Mouse (Mus musculus) embryonic facial prominence, embryonic 11.5 days (tissue): ENCODE data around the gene Kazn. TPM values are rescaled to one million over a fixed set of nuclear protein-coding genes. Genes with fewer than 3 reads are reported as not detected.
A peak's percentile ranks its signal among the peaks of the same experiment; 100 is the strongest.

Source experiments
- ATAC-seq: fragments of 200-750 bp; cut with Nextera tagmentation; replicated peaks from 2 replicates; pipeline ENCODE4 v1.8.0; 2017; ENCODE audit warnings: low read depth; ENCODE audit not compliant: insufficient number of reproducible peaks, low FRiP score, low TSS enrichment
- DNase-seq: peaks from one replicate; pipeline ENCODE4 v3.0.0-alpha.2; 2015; ENCODE audit warnings: low spot score
- H3K27ac ChIP-seq: fragments of 300-500 bp; sonication (generic); replicated peaks from 2 replicates; pipeline ENCODE4 v1.5.1; 2014; ENCODE audit warnings: mild to moderate bottlenecking, low read depth, low read length, control low read depth
- H3K27me3 ChIP-seq: fragments of 300-500 bp; sonication (generic); 2 replicates; pipeline ENCODE4 v1.6.1; 2014; ENCODE audit warnings: mild to moderate bottlenecking, low read length, moderate library complexity, mixed read lengths; ENCODE audit not compliant: control insufficient read depth, insufficient read depth
- H3K36me3 ChIP-seq: fragments of 300-500 bp; sonication (generic); replicated peaks from 2 replicates; pipeline ENCODE4 v1.6.1; 2014; ENCODE audit warnings: low read depth, mild to moderate bottlenecking, low read length, moderate library complexity, mixed read lengths; ENCODE audit not compliant: control insufficient read depth, insufficient read depth
- H3K4me1 ChIP-seq: fragments of 300-500 bp; sonication (generic); 2 replicates; pipeline ENCODE4 v1.6.1; 2014; ENCODE audit warnings: low read length, mixed read lengths; ENCODE audit not compliant: control insufficient read depth, insufficient read depth
- H3K4me2 ChIP-seq: fragments of 300-500 bp; sonication (generic); 2 replicates; pipeline ENCODE4 v1.6.1; 2014; ENCODE audit warnings: low read depth, mild to moderate bottlenecking, control low read depth, low read length, moderate library complexity
- H3K4me3 ChIP-seq: fragments of 300-500 bp; sonication (generic); 2 replicates; pipeline ENCODE4 v1.5.1; 2014; ENCODE audit warnings: low read depth, low read length, control low read depth
- H3K9ac ChIP-seq: fragments of 300-500 bp; sonication (generic); replicated peaks from 2 replicates; pipeline ENCODE4 v1.6.1; 2014; ENCODE audit warnings: mild to moderate bottlenecking, control low read depth, low read length
- H3K9me3 ChIP-seq: fragments of 300-500 bp; sonication (generic); replicated peaks from 2 replicates; pipeline ENCODE4 v1.6.1; 2016; ENCODE audit warnings: mild to moderate bottlenecking, low read length, inconsistent platforms, mixed read lengths; ENCODE audit not compliant: control insufficient read depth
- WGBS: fragments of 180-500 bp; shearing (Covaris S2); extraction: QIAGEN DNeasy Blood & Tissue Kit; methylation state at CpG from one replicate; pipeline ENCODE4 v1.1.7; 2014; 5-methylcytosine and 5-hydroxymethylcytosine counted together
- polyA plus RNA-seq: library from polyadenylated mRNA; unstranded; fragments of >200 nt; fragmentation: Nextera tagmentation; extraction: Ambion mirVana; gene quantifications from 2 replicates; pipeline ENCODE4 v1.2.1, GENCODE M21; 2014

The Kazn gene
- polyA plus RNA-seq, 1 experiment from 2014 or later: 11.1 TPM

DNA sequence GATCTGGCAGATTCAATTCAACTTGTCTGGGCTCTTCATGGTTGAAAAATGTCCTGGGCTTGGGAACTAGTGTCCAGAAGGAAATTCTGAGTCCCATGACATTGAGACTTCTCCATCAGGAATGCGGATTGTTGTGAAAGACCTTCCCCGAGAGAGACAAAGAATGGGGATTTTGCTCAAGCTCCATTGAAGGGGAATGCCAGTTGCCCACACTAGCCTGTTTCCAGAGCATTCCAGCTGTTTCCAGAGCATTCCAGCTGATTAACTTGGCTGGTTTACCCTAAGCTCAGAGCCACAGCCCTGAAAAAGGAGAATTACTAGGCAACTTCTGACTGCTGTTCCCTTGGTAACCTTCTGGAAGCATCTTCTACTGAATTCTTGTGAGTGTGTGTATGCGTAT, 32.3 kb upstream of the Kazn start:
- H3K4me2 ChIP-seq: no peak overlapping the region
- no peaks in the 10 kb centered on the region for H3K36me3 ChIP-seq
- no peak overlapping the region for H3K9ac ChIP-seq
- DNase-seq (no peak), ATAC-seq (no peak)
- 86% methylated on average over 3 of the region's 3 CpGs for WGBS
- H3K9me3 ChIP-seq: no peaks in the 10 kb centered on the region
- no peak overlapping the region for H3K27ac ChIP-seq
- no peaks in the 10 kb centered on the region for H3K27me3 ChIP-seq
- H3K4me3 ChIP-seq: no peak overlapping the region
- H3K4me1 ChIP-seq: 0 out of 2 replicates have a peak, but pooled peaks cover 4% of the 10 kb centered on the region

DNA sequence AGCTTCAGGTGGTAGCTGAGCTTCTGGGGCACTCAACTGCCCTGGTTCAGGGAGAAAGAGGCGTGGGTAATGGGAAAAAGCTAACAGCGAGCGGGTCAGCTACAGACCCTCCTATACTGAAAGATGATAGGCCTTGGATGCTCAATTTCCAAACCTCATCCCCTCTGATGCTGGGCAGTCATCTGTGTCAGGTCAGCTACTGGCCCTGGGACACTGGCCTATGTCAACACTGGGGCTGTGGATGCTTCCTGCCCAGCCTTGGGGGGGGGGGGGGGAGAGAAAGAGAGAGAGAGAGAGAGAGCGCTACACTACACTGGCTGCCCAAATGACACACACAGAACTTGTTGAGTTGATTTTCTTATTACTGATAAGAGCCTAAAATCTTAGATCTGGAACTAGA, 28.6 kb upstream of the Kazn start:
- no peaks in the 10 kb centered on the region for H3K27me3 ChIP-seq
- no peak overlapping the region for H3K4me2 ChIP-seq
- WGBS: 35% methylated on average over 4 of the region's 4 CpGs
- no peak overlapping the region for H3K4me3 ChIP-seq
- H3K4me1 ChIP-seq: 0 out of 2 replicates have a peak, but pooled peaks cover 4% of the 10 kb centered on the region
- no peaks in the 10 kb centered on the region for H3K9me3 ChIP-seq
- DNase-seq (no peak), ATAC-seq (no peak)
- H3K9ac ChIP-seq: no peak overlapping the region
- no peak overlapping the region for H3K27ac ChIP-seq
- no peaks in the 10 kb centered on the region for H3K36me3 ChIP-seq

DNA sequence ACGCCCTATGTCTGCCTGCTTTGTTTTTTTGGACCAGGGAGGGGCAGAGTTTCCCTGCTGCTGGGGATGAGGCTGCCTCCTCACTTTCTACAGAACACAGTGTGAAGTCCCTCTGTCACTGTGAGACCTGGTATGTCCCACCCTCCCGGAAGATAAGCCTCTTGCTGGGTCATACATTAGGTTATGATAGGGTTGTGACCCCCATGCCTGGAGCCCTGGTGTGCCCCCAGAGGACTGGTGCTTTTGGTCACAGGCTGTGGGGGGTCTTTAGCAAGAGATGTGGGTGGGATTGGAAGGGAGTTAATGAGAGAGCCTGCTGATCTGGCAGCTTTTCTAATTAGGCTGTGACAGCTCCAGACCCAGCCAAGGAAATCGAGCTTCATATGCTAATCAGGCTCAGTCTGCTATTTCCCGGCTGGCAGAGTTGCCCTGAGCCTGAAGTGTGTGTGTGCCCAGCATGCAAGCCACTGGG, 28.2 kb upstream of the Kazn start:
- no peaks in the 10 kb centered on the region for H3K9me3 ChIP-seq
- no peak overlapping the region for H3K27ac ChIP-seq
- no peaks in the 10 kb centered on the region for H3K27me3 ChIP-seq
- no peak overlapping the region for H3K9ac ChIP-seq
- DNase-seq (no peak), ATAC-seq (no peak)
- H3K4me3 ChIP-seq: no peak overlapping the region
- H3K36me3 ChIP-seq: no peaks in the 10 kb centered on the region
- no peak overlapping the region for H3K4me2 ChIP-seq
- 0 out of 2 replicates have a peak, but pooled peaks cover 4% of the 10 kb centered on the region for H3K4me1 ChIP-seq
- WGBS: 11% methylated on average over 4 of the region's 4 CpGs

DNA sequence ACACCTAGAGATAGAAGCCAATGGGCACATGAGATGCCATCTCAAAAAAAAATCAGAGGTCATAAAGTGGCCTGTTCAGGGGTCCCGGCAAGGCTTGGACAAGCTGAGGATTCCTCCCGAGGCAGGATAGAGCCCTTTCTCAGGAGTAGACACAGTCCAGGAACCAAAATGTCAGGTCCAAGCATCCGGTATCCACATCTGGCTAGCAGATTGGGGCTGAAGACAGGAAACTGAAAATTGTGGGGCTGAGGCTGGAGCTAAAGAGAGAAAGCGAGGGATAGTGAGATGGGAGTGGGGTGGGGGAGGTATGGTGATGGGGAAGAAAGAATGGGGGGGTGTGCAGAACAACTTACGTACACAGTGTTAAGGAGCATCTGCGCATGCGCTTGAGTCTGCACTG, 25.1 kb upstream of the Kazn start:
- no peaks in the 10 kb centered on the region for H3K9me3 ChIP-seq
- peak; percentile 64 for DNase-seq
- ATAC-seq: no peak; the same call in 1 of the 2 replicates
- H3K36me3 ChIP-seq: no peaks in the 10 kb centered on the region
- H3K4me1 ChIP-seq: 0 out of 2 replicates have a peak, but pooled peaks cover 4% of the 10 kb centered on the region
- H3K27ac ChIP-seq: no peak overlapping the region
- WGBS: 61% methylated on average over 7 of the region's 7 CpGs
- no peak overlapping the region for H3K9ac ChIP-seq
- H3K4me2 ChIP-seq: no peak overlapping the region
- H3K4me3 ChIP-seq: no peak overlapping the region
- no peaks in the 10 kb centered on the region for H3K27me3 ChIP-seq

DNA sequence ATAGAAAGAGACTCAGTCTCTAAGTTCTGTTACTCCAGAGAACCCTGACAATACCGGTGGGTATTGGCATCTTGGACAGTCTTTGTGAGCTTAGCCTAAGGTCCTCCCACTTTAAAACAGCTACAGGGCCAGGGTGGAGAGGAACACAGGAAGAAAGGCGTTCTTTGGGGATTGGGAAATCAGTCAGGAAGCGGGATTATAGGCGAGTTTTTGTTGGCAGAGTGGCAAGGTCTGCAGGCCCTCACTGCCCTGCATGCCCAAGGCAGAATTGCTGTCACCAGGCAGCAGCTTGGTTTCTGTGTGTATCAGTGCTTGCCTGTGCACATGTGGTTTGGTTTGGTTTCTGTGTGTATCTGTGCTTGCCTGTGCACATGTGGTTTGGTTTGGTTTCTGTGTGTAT, 22.5 kb upstream of the Kazn start:
- H3K9me3 ChIP-seq: no peaks in the 10 kb centered on the region
- no peak overlapping the region for H3K4me2 ChIP-seq
- no peaks in the 10 kb centered on the region for H3K36me3 ChIP-seq
- WGBS: 73% methylated on average over 4 of the region's 4 CpGs
- DNase-seq (no peak), ATAC-seq (no peak)
- no peak overlapping the region for H3K4me3 ChIP-seq
- H3K27ac ChIP-seq: no peak overlapping the region
- no peaks in the 10 kb centered on the region for H3K4me1 ChIP-seq
- H3K9ac ChIP-seq: no peak overlapping the region
- no peaks in the 10 kb centered on the region for H3K27me3 ChIP-seq

DNA sequence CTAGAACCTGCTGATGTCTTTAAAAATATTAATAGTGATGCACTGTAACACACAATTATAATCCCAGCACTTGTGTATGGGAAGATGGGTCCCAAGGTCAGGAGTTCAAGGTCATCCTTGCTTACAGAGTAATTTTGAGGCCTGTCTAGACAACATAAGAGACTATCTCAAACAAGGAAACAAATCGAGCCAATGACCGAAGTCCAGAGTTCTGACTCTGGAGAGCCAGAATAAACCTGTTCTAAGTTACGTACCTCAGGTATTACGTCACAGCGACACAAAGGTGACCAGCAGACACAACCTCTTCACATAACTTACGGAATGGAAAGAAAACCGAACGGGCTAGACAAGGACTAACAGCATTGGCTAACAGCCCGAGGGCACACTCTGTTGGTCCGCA, 19.5 kb upstream of the Kazn start:
- Histone ChIP-seq H3K4me3 (no peak overlapping the region), H3K27ac (no peak overlapping the region), H3K4me1 (no peaks in the 10 kb centered on the region), H3K27me3 (no peaks in the 10 kb centered on the region), H3K36me3 (no peaks in the 10 kb centered on the region), H3K9ac (no peak overlapping the region), H3K4me2 (no peak overlapping the region), H3K9me3 (no peaks in the 10 kb centered on the region; the same call in 1 of the 2 replicates)
- ATAC-seq: no peak
- no peak for DNase-seq
- 90% methylated on average over 10 of the region's 10 CpGs for WGBS

DNA sequence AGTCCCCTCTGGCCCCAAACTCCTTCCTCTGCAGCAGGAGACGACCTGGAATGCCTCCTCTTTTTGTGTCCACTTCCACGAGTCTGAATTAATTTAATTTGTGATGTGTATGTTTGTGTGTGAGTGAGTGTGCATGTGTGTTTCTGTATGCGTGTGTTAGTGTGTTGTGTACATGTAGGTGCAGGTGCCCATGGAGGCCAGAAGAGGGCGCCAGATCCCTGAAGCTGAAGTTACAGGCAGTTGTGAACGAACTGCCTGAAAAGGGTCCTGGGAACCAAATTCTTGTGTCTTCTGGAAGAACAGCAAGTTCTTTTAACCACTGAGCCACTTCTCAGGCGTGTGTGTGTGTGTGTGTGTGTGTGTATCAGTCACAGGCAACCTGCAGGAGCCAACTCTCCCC, 14.9 kb upstream of the Kazn start:
- Histone ChIP-seq H3K9ac (no peak overlapping the region), H3K4me3 (no peak overlapping the region), H3K4me2 (no peak overlapping the region), H3K9me3 (no peaks in the 10 kb centered on the region; the same call in 1 of the 2 replicates), H3K36me3 (no peaks in the 10 kb centered on the region), H3K4me1 (no peaks in the 10 kb centered on the region), H3K27me3 (no peaks in the 10 kb centered on the region), H3K27ac (no peak overlapping the region)
- ATAC-seq (no peak), DNase-seq (peak; percentile 43)
- WGBS: 71% methylated on average over 6 of the region's 6 CpGs

DNA sequence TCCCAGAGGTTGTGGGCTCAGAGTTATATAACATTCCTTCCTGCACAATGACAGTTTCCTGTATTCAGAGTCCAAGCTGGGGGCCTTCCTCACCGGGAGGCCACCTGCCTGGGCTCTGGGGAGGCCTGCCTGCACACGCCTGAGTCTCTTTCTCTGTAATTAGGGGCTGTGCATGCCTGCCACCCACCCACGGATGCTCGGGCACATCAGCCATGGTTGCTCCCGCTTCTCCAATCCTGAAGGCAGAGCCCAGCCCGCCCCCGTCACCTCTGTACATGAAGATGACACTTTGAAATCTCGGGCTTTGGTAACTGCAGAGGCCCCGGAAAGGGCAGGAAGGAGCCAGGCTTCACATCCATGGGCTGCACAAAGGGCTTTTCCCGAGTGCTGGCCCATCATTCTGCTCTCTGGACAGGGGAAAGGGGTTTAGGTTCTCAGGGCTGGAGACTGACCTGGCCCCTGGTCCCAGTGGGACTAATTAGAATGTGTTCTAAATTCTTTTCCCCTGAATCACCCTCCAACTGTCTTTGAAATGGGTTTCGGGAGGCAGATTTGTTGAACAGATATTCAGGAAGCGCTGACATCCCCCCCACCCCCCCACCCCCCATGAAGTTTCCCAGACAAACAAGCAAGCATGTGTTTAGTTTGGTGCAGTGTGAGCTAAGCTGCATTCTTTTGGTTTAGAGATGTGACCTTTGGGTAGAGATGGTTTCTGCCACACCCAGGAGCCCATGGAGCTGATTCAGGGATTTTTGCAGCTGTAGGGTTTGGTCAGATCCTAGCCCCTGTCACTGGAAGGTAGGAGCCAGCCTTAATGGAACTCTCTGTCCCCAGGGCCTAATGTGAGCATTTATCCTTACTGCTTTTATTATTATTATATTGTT, 12.5 kb upstream of the Kazn start:
- Histone ChIP-seq H3K9ac (no peak overlapping the region), H3K4me1 (no peaks in the 10 kb centered on the region; the same call in 1 of the 2 replicates), H3K36me3 (no peaks in the 10 kb centered on the region), H3K4me3 (no peak overlapping the region), H3K4me2 (no peak overlapping the region), H3K9me3 (no peaks in the 10 kb centered on the region; the same call in 1 of the 2 replicates), H3K27ac (no peak overlapping the region), H3K27me3 (no peaks in the 10 kb centered on the region)
- no peak for DNase-seq
- WGBS: 38% methylated on average over 12 of the region's 12 CpGs
- peak; percentile 50; the same call in 1 of the 2 replicates for ATAC-seq
